Mouse (Mus musculus): Measurements from ENCODE around the gene Gtsf1l. TPM values are rescaled to one million over a fixed set of nuclear protein-coding genes. Genes with fewer than 3 reads are reported as not detected.
"Not testable (repeated sequence)": the region's sequence is repeated elsewhere in the genome, so short reads cannot be mapped to it uniquely, and the experiment has no call there.

Gene Gtsf1l
- total RNA-seq, 2 experiments from 2014 or later: not detected

GRCm38 (mm10) chr2:163089475-163090123 lies 1.9 kb upstream of the Gtsf1l start:
- intact Hi-C loops (cut with DNase I): no loop called here
- DNase-seq: peak in 1 of 2 experiments; percentile 9

GRCm38 (mm10) chr2:163086561-163086960 lies 1.1 kb downstream of the Gtsf1l start:
- intact Hi-C loops (cut with DNase I): no loop called here

GRCm38 (mm10) chr2:163085047-163085446 lies 2.6 kb downstream of the Gtsf1l start:
- no peak for DNase-seq
- intact Hi-C loops (cut with DNase I): no loop called here

More at GRCm38 (mm10) chr2:163086561-163086960, 1.1 kb downstream of the Gtsf1l start:
- no peak for DNase-seq

GRCm38 (mm10) chr2:163084519-163084918 lies 3.1 kb downstream of the Gtsf1l start:
- intact Hi-C loops (cut with DNase I): no loop called here
- DNase-seq: no peak

GRCm38 (mm10) chr2:163082591-163082990 lies 5.1 kb downstream of the Gtsf1l start:
- DNase-seq: no peak
- intact Hi-C loops (cut with DNase I): no loop called here

- no peak for DNase-seq
- intact Hi-C loops (cut with DNase I): no loop called here
Observed at GRCm38 (mm10) chr2:163079041-163079440, 8.6 kb downstream of the Gtsf1l start.

- intact Hi-C loops (cut with DNase I): no loop called here
- no peak for DNase-seq
Observed at GRCm38 (mm10) chr2:163075234-163075633, 12.4 kb downstream of the Gtsf1l start.

GRCm38 (mm10) chr2:163074808-163075207 lies 12.8 kb downstream of the Gtsf1l start:
- intact Hi-C loops (cut with DNase I): no loop called here
- no peak for DNase-seq

- DNase-seq: no peak
- intact Hi-C loops (cut with DNase I): no loop called here
Observed at GRCm38 (mm10) chr2:163074006-163074405, 13.6 kb downstream of the Gtsf1l start.

GRCm38 (mm10) chr2:163073023-163073757 lies 14.5 kb downstream of the Gtsf1l start:
- no peak for DNase-seq
- intact Hi-C loops (cut with DNase I): no loop called here

GRCm38 (mm10) chr2:163071590-163071989 lies 16.1 kb downstream of the Gtsf1l start:
- no peak for DNase-seq
- intact Hi-C loops (cut with DNase I): no loop called here

GRCm38 (mm10) chr2:163070213-163070612 lies 17.4 kb downstream of the Gtsf1l start:
- no peak for DNase-seq
- intact Hi-C loops (cut with DNase I): no loop called here

GRCm38 (mm10) chr2:163067233-163067632 lies 20.4 kb downstream of the Gtsf1l start:
- no peak for DNase-seq
- intact Hi-C loops (cut with DNase I): no loop called here

GRCm38 (mm10) chr2:163066326-163066725 lies 21.3 kb downstream of the Gtsf1l start:
- intact Hi-C loops (cut with DNase I): no loop called here
- DNase-seq: no peak

- no peak for DNase-seq
- intact Hi-C loops (cut with DNase I): no loop called here
Observed at GRCm38 (mm10) chr2:163062119-163062508, 25.5 kb downstream of the Gtsf1l start.

- DNase-seq: no peak
- intact Hi-C loops (cut with DNase I): no loop called here
Observed at GRCm38 (mm10) chr2:163061203-163062118, 26.2 kb downstream of the Gtsf1l start.

- intact Hi-C loops (cut with DNase I): no loop called here
- no peak for DNase-seq
Observed at GRCm38 (mm10) chr2:163060630-163061029, 27.0 kb downstream of the Gtsf1l start.

- intact Hi-C loops (cut with DNase I); DNase-seq: not testable (repeated sequence)
Observed at GRCm38 (mm10) chr2:163058981-163059380, 28.7 kb downstream of the Gtsf1l start.

- intact Hi-C loops (cut with DNase I): no loop called here
- no peak for DNase-seq
Observed at GRCm38 (mm10) chr2:163056584-163056983, 31.1 kb downstream of the Gtsf1l start.

- intact Hi-C loops (cut with DNase I): no loop called here
- DNase-seq: no peak
Observed at GRCm38 (mm10) chr2:163055715-163056114, 31.9 kb downstream of the Gtsf1l start.

GRCm38 (mm10) chr2:163054891-163055494 lies 32.7 kb downstream of the Gtsf1l start:
- intact Hi-C loops (cut with DNase I): no loop called here
- peak; percentile 5 to 23 for DNase-seq
